Mouse (Mus musculus): Measurements from ENCODE around the gene Extl2. TPM values are rescaled to one million over a fixed set of nuclear protein-coding genes. Genes with fewer than 3 reads are reported as not detected.

Gene Extl2
- polyA plus RNA-seq, 1 experiment from 2014 or later = 31.0 TPM

- no peak overlapping the region for H3K4me3 ChIP-seq (ENCODE audit: low read depth, low read length)
- ATAC-seq (ENCODE audit: low FRiP score) = no peak
- H3K4me1 ChIP-seq (replicated peaks; ENCODE audit: control insufficient read depth, insufficient read depth, low read length) = no peaks in the 10 kb centered on the region
- H3K27me3 ChIP-seq (ENCODE audit: control insufficient read depth, insufficient read depth, low read length) = no peaks in the 10 kb centered on the region
- no peak for DNase-seq (ENCODE audit: low spot score)
- no peak overlapping the region for H3K9ac ChIP-seq (ENCODE audit: low read depth, low read length)
- no peak overlapping the region for H3K27ac ChIP-seq (ENCODE audit: low read depth, low read length)
- 94% methylated on average over 5 of the region's 5 CpGs for WGBS
- no peak overlapping the region for H3K4me2 ChIP-seq (replicated peaks; ENCODE audit: low read depth, low read length)
- H3K36me3 ChIP-seq (ENCODE audit: control insufficient read depth, insufficient read depth, low read length) = no peaks in the 10 kb centered on the region
- H3K9me3 ChIP-seq (ENCODE audit: control insufficient read depth, low read length) = no peaks in the 10 kb centered on the region
Measured at GRCm38 (mm10) chr3:116019136-116019535, 11.9 kb downstream of the Extl2 start.

- Histone ChIP-seq H3K9me3 (ENCODE audit: control insufficient read depth, low read length) (no peaks in the 10 kb centered on the region), H3K27ac (ENCODE audit: low read depth, low read length) (no peak overlapping the region), H3K27me3 (ENCODE audit: control insufficient read depth, insufficient read depth, low read length) (no peaks in the 10 kb centered on the region), H3K4me3 (ENCODE audit: low read depth, low read length) (no peak overlapping the region), H3K4me2 (replicated peaks; ENCODE audit: low read depth, low read length) (no peak overlapping the region), H3K9ac (ENCODE audit: low read depth, low read length) (no peak overlapping the region), H3K4me1 (replicated peaks; ENCODE audit: control insufficient read depth, insufficient read depth, low read length) (no peaks in the 10 kb centered on the region), H3K36me3 (ENCODE audit: control insufficient read depth, insufficient read depth, low read length) (no peaks in the 10 kb centered on the region)
- WGBS = 92% methylated on average over 12 of the region's 12 CpGs
- ATAC-seq (ENCODE audit: low FRiP score) = no peak
- DNase-seq (ENCODE audit: low spot score) = no peak
Measured at GRCm38 (mm10) chr3:116024236-116024635, 17.0 kb downstream of the Extl2 start.

GRCm38 (mm10) chr3:116024669-116025068, 17.4 kb downstream of the Extl2 start:
- no peak for ATAC-seq (ENCODE audit: low FRiP score)
- Histone ChIP-seq H3K4me3 (ENCODE audit: low read depth, low read length) (no peak overlapping the region), H3K27me3 (ENCODE audit: control insufficient read depth, insufficient read depth, low read length) (no peaks in the 10 kb centered on the region), H3K36me3 (ENCODE audit: control insufficient read depth, insufficient read depth, low read length) (no peaks in the 10 kb centered on the region), H3K9me3 (ENCODE audit: control insufficient read depth, low read length) (no peaks in the 10 kb centered on the region), H3K27ac (ENCODE audit: low read depth, low read length) (no peak overlapping the region), H3K4me1 (replicated peaks; ENCODE audit: control insufficient read depth, insufficient read depth, low read length) (no peaks in the 10 kb centered on the region), H3K4me2 (replicated peaks; ENCODE audit: low read depth, low read length) (no peak overlapping the region), H3K9ac (ENCODE audit: low read depth, low read length) (no peak overlapping the region)
- no peak for DNase-seq (ENCODE audit: low spot score)
- WGBS = 87% methylated on average over 5 of the region's 5 CpGs

- Histone ChIP-seq H3K4me1 (replicated peaks; ENCODE audit: control insufficient read depth, insufficient read depth, low read length) (no peaks in the 10 kb centered on the region), H3K4me2 (replicated peaks; ENCODE audit: low read depth, low read length) (no peak overlapping the region), H3K9me3 (ENCODE audit: control insufficient read depth, low read length) (no peaks in the 10 kb centered on the region), H3K36me3 (ENCODE audit: control insufficient read depth, insufficient read depth, low read length) (no peaks in the 10 kb centered on the region), H3K9ac (ENCODE audit: low read depth, low read length) (no peak overlapping the region), H3K4me3 (ENCODE audit: low read depth, low read length) (no peak overlapping the region), H3K27me3 (ENCODE audit: control insufficient read depth, insufficient read depth, low read length) (no peaks in the 10 kb centered on the region), H3K27ac (ENCODE audit: low read depth, low read length) (no peak overlapping the region)
- ATAC-seq (ENCODE audit: low FRiP score) (no peak), DNase-seq (ENCODE audit: low spot score) (no peak)
- WGBS = 96% methylated on average over 10 of the region's 10 CpGs
Measured at GRCm38 (mm10) chr3:116025701-116026100, 18.4 kb downstream of the Extl2 start.

DNA sequence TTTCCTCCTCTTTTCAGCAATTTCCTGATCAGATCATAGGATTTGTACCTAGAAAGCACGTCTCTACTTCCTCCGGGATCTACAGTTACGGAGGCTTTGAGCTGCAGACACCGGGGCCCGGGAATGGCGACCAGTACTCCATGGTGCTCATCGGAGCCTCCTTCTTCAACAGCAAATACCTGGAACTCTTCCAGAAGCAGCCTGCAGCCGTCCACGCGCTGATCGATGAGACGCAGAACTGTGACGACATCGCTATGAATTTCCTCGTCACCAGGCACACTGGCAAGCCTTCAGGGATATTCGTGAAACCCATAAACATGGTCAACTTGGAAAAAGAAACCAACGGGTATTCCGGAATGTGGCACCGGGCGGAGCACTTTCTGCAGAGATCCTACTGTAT, 19.7 kb downstream of the Extl2 start:
- no peaks in the 10 kb centered on the region for H3K9me3 ChIP-seq (ENCODE audit: control insufficient read depth, low read length)
- H3K27ac ChIP-seq (ENCODE audit: low read depth, low read length) = no peak overlapping the region
- no peak overlapping the region for H3K4me2 ChIP-seq (replicated peaks; ENCODE audit: low read depth, low read length)
- no peak overlapping the region for H3K9ac ChIP-seq (ENCODE audit: low read depth, low read length)
- 96% methylated on average over 20 of the region's 20 CpGs for WGBS
- no peaks in the 10 kb centered on the region for H3K27me3 ChIP-seq (ENCODE audit: control insufficient read depth, insufficient read depth, low read length)
- no peak overlapping the region for H3K4me3 ChIP-seq (ENCODE audit: low read depth, low read length)
- no peaks in the 10 kb centered on the region for H3K36me3 ChIP-seq (ENCODE audit: control insufficient read depth, insufficient read depth, low read length)
- H3K4me1 ChIP-seq (replicated peaks; ENCODE audit: control insufficient read depth, insufficient read depth, low read length) = no peaks in the 10 kb centered on the region
- no peak for ATAC-seq (ENCODE audit: low FRiP score)
- no peak for DNase-seq (ENCODE audit: low spot score)

DNA sequence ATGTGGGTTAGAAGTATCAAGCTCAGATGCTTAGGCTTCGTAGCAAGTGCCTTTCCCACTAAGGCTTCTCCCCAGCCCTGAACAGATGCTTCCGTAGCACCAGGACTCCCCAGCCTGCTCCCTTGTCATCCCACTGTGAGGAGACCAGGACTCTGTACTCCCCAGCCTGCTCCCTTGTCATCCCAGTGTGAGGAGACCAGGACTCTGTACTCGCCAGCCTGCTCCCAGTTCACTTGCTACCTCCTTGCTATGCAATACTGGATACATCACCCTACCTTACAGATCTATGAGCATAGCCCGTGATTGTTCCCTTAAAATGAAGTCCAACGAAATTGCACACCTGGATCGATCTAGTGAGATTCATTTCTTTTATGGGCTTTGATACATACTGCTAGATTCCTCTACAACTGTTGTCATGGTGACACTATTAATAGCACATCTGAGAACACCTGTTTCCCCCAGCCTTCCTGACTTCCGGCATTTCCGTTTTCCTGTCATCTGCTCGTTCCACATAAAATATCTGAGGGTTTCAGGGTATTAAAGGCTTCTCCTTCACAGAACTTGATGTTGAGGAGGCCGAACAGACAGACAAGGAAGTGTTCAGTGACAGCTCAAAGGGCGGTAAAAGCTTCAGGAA, 23.0 kb downstream of the Extl2 start:
- DNase-seq (ENCODE audit: low spot score) (no peak), ATAC-seq (ENCODE audit: low FRiP score) (no peak)
- Histone ChIP-seq H3K4me2 (replicated peaks; ENCODE audit: low read depth, low read length) (no peak overlapping the region), H3K27ac (ENCODE audit: low read depth, low read length) (no peak overlapping the region), H3K36me3 (ENCODE audit: control insufficient read depth, insufficient read depth, low read length) (no peaks in the 10 kb centered on the region), H3K9ac (ENCODE audit: low read depth, low read length) (no peak overlapping the region), H3K4me1 (replicated peaks; ENCODE audit: control insufficient read depth, insufficient read depth, low read length) (no peaks in the 10 kb centered on the region), H3K4me3 (ENCODE audit: low read depth, low read length) (no peak overlapping the region), H3K27me3 (ENCODE audit: control insufficient read depth, insufficient read depth, low read length) (no peaks in the 10 kb centered on the region), H3K9me3 (ENCODE audit: control insufficient read depth, low read length) (no peaks in the 10 kb centered on the region)
- 82% methylated on average over 11 of the region's 11 CpGs for WGBS

- no peak overlapping the region for H3K27ac ChIP-seq (ENCODE audit: low read depth, low read length)
- no peak overlapping the region for H3K4me2 ChIP-seq (replicated peaks; ENCODE audit: low read depth, low read length)
- H3K36me3 ChIP-seq (ENCODE audit: control insufficient read depth, insufficient read depth, low read length) = no peaks in the 10 kb centered on the region
- DNase-seq (ENCODE audit: low spot score) (no peak), ATAC-seq (ENCODE audit: low FRiP score) (peak; percentile 33; the same call in 1 of the 2 replicates)
- H3K4me3 ChIP-seq (ENCODE audit: low read depth, low read length) = no peak overlapping the region
- WGBS = 59% methylated on average over 6 of the region's 6 CpGs
- no peak overlapping the region for H3K9ac ChIP-seq (ENCODE audit: low read depth, low read length)
- no peaks in the 10 kb centered on the region for H3K4me1 ChIP-seq (replicated peaks; ENCODE audit: control insufficient read depth, insufficient read depth, low read length)
- H3K9me3 ChIP-seq (ENCODE audit: control insufficient read depth, low read length) = no peaks in the 10 kb centered on the region
- no peaks in the 10 kb centered on the region for H3K27me3 ChIP-seq (ENCODE audit: control insufficient read depth, insufficient read depth, low read length)
Measured at GRCm38 (mm10) chr3:116033218-116033870, 26.1 kb downstream of the Extl2 start.

- Histone ChIP-seq H3K9ac (ENCODE audit: low read depth, low read length) (no peak overlapping the region), H3K36me3 (ENCODE audit: control insufficient read depth, insufficient read depth, low read length) (no peaks in the 10 kb centered on the region), H3K4me2 (replicated peaks; ENCODE audit: low read depth, low read length) (no peak overlapping the region), H3K4me3 (ENCODE audit: low read depth, low read length) (no peak overlapping the region), H3K27ac (ENCODE audit: low read depth, low read length) (no peak overlapping the region), H3K27me3 (ENCODE audit: control insufficient read depth, insufficient read depth, low read length) (no peaks in the 10 kb centered on the region), H3K9me3 (ENCODE audit: control insufficient read depth, low read length) (no peaks in the 10 kb centered on the region), H3K4me1 (replicated peaks; ENCODE audit: control insufficient read depth, insufficient read depth, low read length) (no peaks in the 10 kb centered on the region)
- peak; percentile 76 for DNase-seq (ENCODE audit: low spot score)
- WGBS = 63% methylated on average over 3 of the region's 3 CpGs
- ATAC-seq (ENCODE audit: low FRiP score) = peak; percentile 60; the same call in 1 of the 2 replicates
Measured at GRCm38 (mm10) chr3:116033871-116034222, 26.6 kb downstream of the Extl2 start.

DNA sequence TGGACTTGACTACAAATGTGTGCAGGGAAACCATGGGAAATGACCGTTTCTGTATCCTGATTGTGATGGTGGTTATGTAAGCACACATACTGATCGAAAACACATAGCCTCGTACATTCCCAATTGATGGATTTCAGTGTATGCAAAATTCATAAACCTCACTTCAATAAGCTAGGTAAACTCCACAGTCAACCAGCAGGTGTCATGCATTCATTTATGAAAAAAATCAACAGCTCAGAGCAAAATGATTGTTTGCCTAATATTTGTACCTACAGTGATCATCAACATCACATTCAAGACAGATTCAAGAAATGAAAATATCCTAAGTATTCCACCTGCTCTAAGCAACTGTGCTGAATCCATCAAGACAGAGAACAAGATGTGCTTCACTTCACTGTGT, 33.5 kb downstream of the Extl2 start:
- Histone ChIP-seq H3K4me1 (replicated peaks; ENCODE audit: control insufficient read depth, insufficient read depth, low read length) (no peaks in the 10 kb centered on the region), H3K27me3 (ENCODE audit: control insufficient read depth, insufficient read depth, low read length) (no peaks in the 10 kb centered on the region), H3K27ac (ENCODE audit: low read depth, low read length) (no peak overlapping the region), H3K36me3 (ENCODE audit: control insufficient read depth, insufficient read depth, low read length) (no peaks in the 10 kb centered on the region), H3K4me3 (ENCODE audit: low read depth, low read length) (no peak overlapping the region), H3K9me3 (ENCODE audit: control insufficient read depth, low read length) (no peaks in the 10 kb centered on the region), H3K4me2 (replicated peaks; ENCODE audit: low read depth, low read length) (no peak overlapping the region), H3K9ac (ENCODE audit: low read depth, low read length) (no peak overlapping the region)
- 94% methylated on average over 3 of the region's 3 CpGs for WGBS
- no peak for ATAC-seq (ENCODE audit: low FRiP score)
- DNase-seq (ENCODE audit: low spot score) = no peak
